Mouse (Mus musculus): ENCODE measurements around the gene Col23a1. TPM values are rescaled to one million over a fixed set of nuclear protein-coding genes. Genes with fewer than 3 reads are reported as not detected.

Col23a1 gene
- total and polyA plus RNA-seq, 3 experiments = 0.01 to 0.55 TPM; not detected in 1

GRCm38 (mm10) chr11:51422713-51423112 lies 133.0 kb downstream of the Col23a1 start:
- ATAC-seq (ENCODE audit: extremely low read depth, insufficient number of reproducible peaks, low FRiP score, poor library complexity, severe bottlenecking) (no peak), DNase-seq (ENCODE audit: low spot score) (no peak)
- no peaks in the 10 kb centered on the region; the same call in 1 of the 2 replicates for H3K27me3 ChIP-seq (ENCODE audit: insufficient read depth, low read length)
- no peaks in the 10 kb centered on the region for H3K4me1 ChIP-seq (ENCODE audit: insufficient read depth, low read depth, low read length)
- H3K4me3 ChIP-seq (ENCODE audit: low read depth, low read length) = no peak overlapping the region
- TF ChIP-seq TAL1 (conservative IDR thresholded peaks at IDR 0.05; ENCODE audit: low read depth, low read length) = no peak
- TF ChIP-seq GATA2 (IDR thresholded peaks at IDR 0.05; ENCODE audit: borderline replicate concordance, low read depth, low read length) = no peak
- TF ChIP-seq GATA1 (IDR thresholded peaks at IDR 0.05; ENCODE audit: borderline replicate concordance, low read length) = no peak
- no peak for TF ChIP-seq POLR2AphosphoS5 (IDR thresholded peaks at IDR 0.05; ENCODE audit: insufficient replicate concordance, low read depth, low read length)
- no peak for TF ChIP-seq CTCF (IDR thresholded peaks at IDR 0.05; ENCODE audit: low read depth, low read length)
- H3K9me3 ChIP-seq (replicated peaks) = no peaks in the 10 kb centered on the region
- H3K36me3 ChIP-seq (replicated peaks) = no peaks in the 10 kb centered on the region

DNA sequence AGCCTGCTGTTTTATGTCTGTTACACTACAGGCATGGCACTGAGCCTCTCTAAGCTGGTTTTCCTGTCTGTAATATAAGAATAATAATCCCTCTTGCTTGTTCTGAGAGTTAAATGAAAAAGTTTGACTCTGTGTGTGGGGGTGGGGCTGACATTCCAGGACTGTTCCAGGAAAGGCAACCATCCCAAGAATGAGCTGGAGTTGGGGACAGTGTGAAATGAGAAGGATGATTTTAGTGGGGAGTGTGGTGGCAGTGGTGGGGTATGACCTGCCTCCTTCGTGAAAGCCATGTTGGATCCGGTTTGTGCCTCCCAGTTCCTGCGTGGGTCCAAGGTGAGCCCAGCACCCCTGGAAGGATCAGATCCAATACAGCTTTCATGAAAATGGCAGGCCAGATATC lies 136.4 kb downstream of the Col23a1 start:
- Histone ChIP-seq H3K4me1 (ENCODE audit: insufficient read depth, low read depth, low read length) (no peaks in the 10 kb centered on the region), H3K36me3 (replicated peaks) (no peaks in the 10 kb centered on the region), H3K27me3 (ENCODE audit: insufficient read depth, low read length) (peaks cover 1% of the 10 kb centered on the region), H3K4me3 (ENCODE audit: low read depth, low read length) (no peak overlapping the region), H3K9me3 (replicated peaks) (no peaks in the 10 kb centered on the region)
- TF ChIP-seq POLR2AphosphoS5 (IDR thresholded peaks at IDR 0.05; ENCODE audit: insufficient replicate concordance, low read depth, low read length) (no peak), CTCF (IDR thresholded peaks at IDR 0.05; ENCODE audit: low read depth, low read length) (no peak), GATA2 (IDR thresholded peaks at IDR 0.05; ENCODE audit: borderline replicate concordance, low read depth, low read length) (no peak), TAL1 (conservative IDR thresholded peaks at IDR 0.05; ENCODE audit: low read depth, low read length) (no peak), GATA1 (IDR thresholded peaks at IDR 0.05; ENCODE audit: borderline replicate concordance, low read length) (no peak)
- DNase-seq (ENCODE audit: low spot score) (no peak), ATAC-seq (ENCODE audit: extremely low read depth, insufficient number of reproducible peaks, low FRiP score, poor library complexity, severe bottlenecking) (no peak)

DNA sequence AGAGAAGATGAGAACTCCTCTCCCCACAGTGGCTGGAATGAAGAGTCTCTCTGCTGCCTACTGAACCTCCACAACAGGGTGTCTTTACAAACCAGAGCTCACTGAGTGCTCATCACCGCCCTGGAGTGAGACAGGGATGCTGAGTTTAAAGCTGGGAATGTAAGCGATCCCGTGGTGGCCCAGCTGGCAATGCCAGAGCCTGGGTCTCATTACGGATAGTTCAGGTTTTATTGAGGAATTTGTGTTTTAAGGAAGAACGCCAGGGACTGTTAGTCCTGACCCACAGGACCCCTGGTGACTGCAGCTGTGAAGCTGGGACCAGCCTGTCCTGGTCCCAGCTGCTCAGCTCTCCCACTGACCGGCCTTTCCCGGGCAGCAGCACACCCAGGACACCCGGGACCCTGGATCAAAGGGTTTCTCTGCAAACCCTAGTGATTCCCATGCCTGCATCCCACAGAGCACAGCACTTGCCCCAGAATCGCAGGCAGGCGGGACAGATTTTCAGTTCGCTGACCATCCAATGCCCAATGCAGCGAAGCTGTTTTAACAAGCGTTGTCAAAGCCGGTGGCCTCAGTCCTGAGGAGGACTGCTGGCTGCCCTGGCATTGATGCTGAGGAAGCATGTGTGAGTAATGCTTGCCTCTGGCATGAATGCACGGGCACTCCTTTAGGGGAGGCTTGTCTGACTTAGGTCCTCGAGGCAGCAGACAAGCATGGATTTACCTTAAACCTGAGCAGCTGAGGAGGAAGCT lies 139.9 kb downstream of the Col23a1 start:
- Histone ChIP-seq H3K9me3 (replicated peaks) (no peaks in the 10 kb centered on the region), H3K36me3 (replicated peaks) (no peaks in the 10 kb centered on the region), H3K4me1 (ENCODE audit: insufficient read depth, low read depth, low read length) (no peaks in the 10 kb centered on the region; the same call in 1 of the 2 replicates), H3K27me3 (ENCODE audit: insufficient read depth, low read length) (peaks cover 3% of the 10 kb centered on the region), H3K4me3 (ENCODE audit: low read depth, low read length) (no peak overlapping the region)
- ATAC-seq (ENCODE audit: extremely low read depth, insufficient number of reproducible peaks, low FRiP score, poor library complexity, severe bottlenecking) (no peak), DNase-seq (ENCODE audit: low spot score) (no peak)
- TF ChIP-seq POLR2AphosphoS5 (IDR thresholded peaks at IDR 0.05; ENCODE audit: insufficient replicate concordance, low read depth, low read length) = no peak
- TF ChIP-seq CTCF (IDR thresholded peaks at IDR 0.05; ENCODE audit: low read depth, low read length) = no peak
- TF ChIP-seq GATA1 (IDR thresholded peaks at IDR 0.05; ENCODE audit: borderline replicate concordance, low read length) = no peak
- no peak for TF ChIP-seq TAL1 (conservative IDR thresholded peaks at IDR 0.05; ENCODE audit: low read depth, low read length)
- TF ChIP-seq GATA2 (IDR thresholded peaks at IDR 0.05; ENCODE audit: borderline replicate concordance, low read depth, low read length) = no peak

DNA sequence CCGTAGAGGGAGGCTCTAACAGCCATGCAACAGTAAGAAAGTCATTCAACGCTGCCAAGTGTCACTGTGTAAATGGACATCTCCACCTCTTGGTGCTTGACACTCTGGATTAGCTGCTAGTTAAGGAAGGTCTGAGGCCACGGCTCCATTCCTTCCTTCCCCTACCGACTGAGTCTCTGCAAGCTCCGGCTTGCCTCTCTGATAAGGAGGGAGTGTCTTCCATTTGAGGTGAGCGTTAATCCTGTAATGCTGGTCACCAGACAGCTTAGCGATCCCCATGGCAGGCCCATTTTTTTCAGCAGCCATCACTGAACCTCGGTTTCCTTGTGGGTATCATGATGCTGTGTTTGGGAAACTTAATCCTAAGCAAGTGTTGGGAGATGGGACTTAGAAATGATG lies 140.5 kb downstream of the Col23a1 start:
- no peak for DNase-seq (ENCODE audit: low spot score)
- Histone ChIP-seq H3K9me3 (replicated peaks) (no peaks in the 10 kb centered on the region), H3K27me3 (ENCODE audit: insufficient read depth, low read length) (peaks cover 3% of the 10 kb centered on the region), H3K4me1 (ENCODE audit: insufficient read depth, low read depth, low read length) (no peaks in the 10 kb centered on the region; the same call in 1 of the 2 replicates), H3K36me3 (replicated peaks) (no peaks in the 10 kb centered on the region), H3K4me3 (ENCODE audit: low read depth, low read length) (no peak overlapping the region)
- TF ChIP-seq POLR2AphosphoS5 (IDR thresholded peaks at IDR 0.05; ENCODE audit: insufficient replicate concordance, low read depth, low read length) (no peak), GATA2 (IDR thresholded peaks at IDR 0.05; ENCODE audit: borderline replicate concordance, low read depth, low read length) (no peak), GATA1 (IDR thresholded peaks at IDR 0.05; ENCODE audit: borderline replicate concordance, low read length) (no peak), TAL1 (conservative IDR thresholded peaks at IDR 0.05; ENCODE audit: low read depth, low read length) (no peak), CTCF (IDR thresholded peaks at IDR 0.05; ENCODE audit: low read depth, low read length) (no peak)
- ATAC-seq (ENCODE audit: extremely low read depth, insufficient number of reproducible peaks, low FRiP score, poor library complexity, severe bottlenecking) = no peak

DNA sequence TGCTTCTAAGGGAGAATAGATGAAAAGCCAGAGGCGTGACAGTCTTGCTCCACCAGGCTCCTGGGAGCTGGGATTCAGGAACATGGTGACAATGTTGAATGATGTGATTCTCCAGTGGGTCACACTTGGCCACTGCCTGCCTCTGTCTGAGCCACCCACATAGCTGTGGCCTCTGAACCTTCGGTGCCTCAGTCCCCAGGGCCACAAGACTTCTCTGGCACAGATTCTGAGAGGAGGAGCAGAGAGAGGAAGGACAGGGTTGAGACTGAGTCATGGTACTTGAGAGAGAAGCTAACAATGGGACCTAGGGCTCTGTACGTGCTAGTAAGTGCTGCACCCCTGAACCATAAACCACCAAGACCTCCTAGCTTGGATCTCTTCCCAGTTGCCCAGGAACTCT lies 141.6 kb downstream of the Col23a1 start:
- Histone ChIP-seq H3K36me3 (replicated peaks) (no peaks in the 10 kb centered on the region), H3K27me3 (ENCODE audit: insufficient read depth, low read length) (peaks cover 4% of the 10 kb centered on the region), H3K9me3 (replicated peaks) (no peaks in the 10 kb centered on the region; the same call in 1 of the 2 replicates), H3K4me3 (ENCODE audit: low read depth, low read length) (no peak overlapping the region), H3K4me1 (ENCODE audit: insufficient read depth, low read depth, low read length) (no peaks in the 10 kb centered on the region; the same call in 1 of the 2 replicates)
- TF ChIP-seq POLR2AphosphoS5 (IDR thresholded peaks at IDR 0.05; ENCODE audit: insufficient replicate concordance, low read depth, low read length) = no peak
- TF ChIP-seq GATA1 (IDR thresholded peaks at IDR 0.05; ENCODE audit: borderline replicate concordance, low read length) = no peak
- no peak for TF ChIP-seq GATA2 (IDR thresholded peaks at IDR 0.05; ENCODE audit: borderline replicate concordance, low read depth, low read length)
- no peak for TF ChIP-seq CTCF (IDR thresholded peaks at IDR 0.05; ENCODE audit: low read depth, low read length)
- no peak for TF ChIP-seq TAL1 (conservative IDR thresholded peaks at IDR 0.05; ENCODE audit: low read depth, low read length)
- DNase-seq (ENCODE audit: low spot score) (no peak), ATAC-seq (ENCODE audit: extremely low read depth, insufficient number of reproducible peaks, low FRiP score, poor library complexity, severe bottlenecking) (no peak)

- Histone ChIP-seq H3K27me3 (ENCODE audit: insufficient read depth, low read length) (peaks cover 6% of the 10 kb centered on the region), H3K9me3 (replicated peaks) (peaks cover 6% of the 10 kb centered on the region), H3K4me3 (ENCODE audit: low read depth, low read length) (no peak overlapping the region), H3K36me3 (replicated peaks) (no peaks in the 10 kb centered on the region), H3K4me1 (ENCODE audit: insufficient read depth, low read depth, low read length) (no peaks in the 10 kb centered on the region; the same call in 1 of the 2 replicates)
- TF ChIP-seq CTCF (IDR thresholded peaks at IDR 0.05; ENCODE audit: low read depth, low read length) (no peak), GATA2 (IDR thresholded peaks at IDR 0.05; ENCODE audit: borderline replicate concordance, low read depth, low read length) (no peak), GATA1 (IDR thresholded peaks at IDR 0.05; ENCODE audit: borderline replicate concordance, low read length) (no peak), TAL1 (conservative IDR thresholded peaks at IDR 0.05; ENCODE audit: low read depth, low read length) (no peak), POLR2AphosphoS5 (IDR thresholded peaks at IDR 0.05; ENCODE audit: insufficient replicate concordance, low read depth, low read length) (no peak)
- DNase-seq (ENCODE audit: low spot score) (no peak), ATAC-seq (ENCODE audit: extremely low read depth, insufficient number of reproducible peaks, low FRiP score, poor library complexity, severe bottlenecking) (no peak)
Measured at GRCm38 (mm10) chr11:51431968-51432367, 142.2 kb downstream of the Col23a1 start.
